Mouse (Mus musculus) gonadal fat pad, adult 2 months (tissue): ENCODE results near the gene Vezf1. TPM values are rescaled to one million over a fixed set of nuclear protein-coding genes. Genes with fewer than 3 reads are reported as not detected.

Experiments used
- DNase-seq: peaks from one replicate; pipeline ENCODE4 v3.0.0-alpha.2; 2012; ENCODE audit warnings: low read depth
- polyA plus RNA-seq: library from polyadenylated mRNA; depleted of rRNA; stranded (reverse); fragments of >200 nt; gene quantifications from 2 replicates; pipeline ENCODE4 v1.2.3, GENCODE M21; 2012

Vezf1 gene
- polyA plus RNA-seq, 1 experiment, result 19.6 TPM

- DNase-seq, result no peak
Measured at GRCm38 (mm10) chr11:88098021-88098729, 30.1 kb downstream of the Vezf1 start, which contains the start of gene Cuedc1. TSS of gene Cuedc1 (plus strand) at chr11:88098058.

GRCm38 (mm10) chr11:88098787-88099598, 30.9 kb downstream of the Vezf1 start:
- DNase-seq, result no peak

- DNase-seq, result no peak
Measured at GRCm38 (mm10) chr11:88099599-88100023, 31.5 kb downstream of the Vezf1 start.

GRCm38 (mm10) chr11:88100170-88100569, 32.1 kb downstream of the Vezf1 start:
- no peak for DNase-seq

- no peak for DNase-seq
Measured at GRCm38 (mm10) chr11:88103214-88103941, 35.3 kb downstream of the Vezf1 start.

- DNase-seq, result no peak
Measured at GRCm38 (mm10) chr11:88105494-88106291, 37.6 kb downstream of the Vezf1 start.

GRCm38 (mm10) chr11:88106292-88106554, 38.1 kb downstream of the Vezf1 start:
- no peak for DNase-seq

GRCm38 (mm10) chr11:88107365-88107764, 39.3 kb downstream of the Vezf1 start:
- no peak for DNase-seq

GRCm38 (mm10) chr11:88110031-88110594, 42.0 kb downstream of the Vezf1 start:
- no peak for DNase-seq

- no peak for DNase-seq
Measured at GRCm38 (mm10) chr11:88112078-88112477, 44.0 kb downstream of the Vezf1 start.

GRCm38 (mm10) chr11:88112677-88113333, 44.7 kb downstream of the Vezf1 start:
- DNase-seq, result no peak

- no peak for DNase-seq
Measured at GRCm38 (mm10) chr11:88113543-88114271, 45.6 kb downstream of the Vezf1 start.

- DNase-seq, result no peak
Measured at GRCm38 (mm10) chr11:88114871-88115301, 46.8 kb downstream of the Vezf1 start.

GRCm38 (mm10) chr11:88116568-88116967, 48.5 kb downstream of the Vezf1 start:
- DNase-seq, result no peak

GRCm38 (mm10) chr11:88117356-88118090, 49.4 kb downstream of the Vezf1 start:
- DNase-seq, result no peak

- no peak for DNase-seq
Measured at GRCm38 (mm10) chr11:88118091-88118440, 50.0 kb downstream of the Vezf1 start.

- no peak for DNase-seq
Measured at GRCm38 (mm10) chr11:88118817-88119642, 51.0 kb downstream of the Vezf1 start.

GRCm38 (mm10) chr11:88122545-88122944, 54.5 kb downstream of the Vezf1 start:
- no peak for DNase-seq

GRCm38 (mm10) chr11:88123021-88123420, 54.9 kb downstream of the Vezf1 start:
- no peak for DNase-seq
